Mouse (Mus musculus): Measurements from ENCODE around the gene Svep1. TPM values are rescaled to one million over a fixed set of nuclear protein-coding genes. Genes with fewer than 3 reads are reported as not detected.

The Svep1 gene
- total and polyA plus RNA-seq, 3 experiments: 0.38 TPM; not detected in 2

- DNase-seq (ENCODE audit: low spot score): no peak
- Histone ChIP-seq H3K36me3 (replicated peaks) (no peaks in the 10 kb centered on the region), H3K4me1 (ENCODE audit: insufficient read depth, low read depth, low read length) (no peaks in the 10 kb centered on the region), H3K4me3 (ENCODE audit: low read depth, low read length) (no peak overlapping the region), H3K9me3 (replicated peaks) (peaks cover 27% of the 10 kb centered on the region), H3K27me3 (ENCODE audit: insufficient read depth, low read length) (no peaks in the 10 kb centered on the region)
- no peak for TF ChIP-seq POLR2AphosphoS5 (IDR thresholded peaks at IDR 0.05; ENCODE audit: insufficient replicate concordance, low read depth, low read length)
- no peak for TF ChIP-seq TAL1 (conservative IDR thresholded peaks at IDR 0.05; ENCODE audit: low read depth, low read length)
- TF ChIP-seq CTCF (IDR thresholded peaks at IDR 0.05; ENCODE audit: low read depth, low read length): no peak
- no peak for TF ChIP-seq GATA1 (IDR thresholded peaks at IDR 0.05; ENCODE audit: borderline replicate concordance, low read length)
- ATAC-seq (ENCODE audit: extremely low read depth, insufficient number of reproducible peaks, low FRiP score, poor library complexity, severe bottlenecking): no peak
Observed at GRCm38 (mm10) chr4:58127024-58127423, 79.6 kb downstream of the Svep1 start.

DNA sequence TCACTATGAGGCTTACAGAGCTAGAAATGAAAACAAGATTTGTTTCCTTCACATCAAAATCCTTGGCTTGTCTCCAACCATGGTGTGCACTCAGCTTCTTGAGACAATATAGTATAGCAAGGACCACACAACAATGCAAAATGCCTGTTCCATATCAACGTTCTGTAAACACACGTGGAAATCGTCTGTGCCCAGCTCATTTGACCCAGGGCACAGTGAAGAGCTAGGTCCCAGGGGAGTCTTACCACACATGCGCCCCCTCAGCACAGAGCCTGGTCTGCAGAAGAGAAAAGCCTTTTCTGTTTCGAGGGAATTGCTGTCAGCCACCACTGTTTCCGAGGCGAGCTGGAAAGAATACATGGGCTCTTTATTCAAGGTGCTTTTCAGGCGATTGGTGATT lies 91.2 kb downstream of the Svep1 start:
- H3K9me3 ChIP-seq (replicated peaks): peaks cover 34% of the 10 kb centered on the region
- ATAC-seq (ENCODE audit: extremely low read depth, insufficient number of reproducible peaks, low FRiP score, poor library complexity, severe bottlenecking): no peak

DNA sequence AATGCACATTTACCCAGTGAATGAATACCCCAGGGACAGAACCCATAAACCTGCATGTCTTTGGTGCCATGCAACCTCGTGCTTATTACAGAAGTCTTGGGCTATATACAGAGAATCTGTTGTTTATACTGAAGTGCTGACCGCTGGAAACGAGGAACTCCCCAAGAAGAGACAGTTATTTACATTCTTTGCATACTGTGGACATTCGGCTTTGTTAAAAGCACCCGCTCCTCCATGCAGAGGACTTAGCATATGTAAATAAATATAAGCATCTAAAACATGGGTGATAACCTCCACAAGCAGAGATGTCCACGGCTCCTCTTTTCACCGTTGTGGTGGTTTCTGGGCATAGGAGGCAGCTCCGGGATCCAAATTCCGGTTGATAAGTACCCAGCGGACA lies 95.7 kb downstream of the Svep1 start:
- ATAC-seq (ENCODE audit: extremely low read depth, insufficient number of reproducible peaks, low FRiP score, poor library complexity, severe bottlenecking) (no peak), DNase-seq (ENCODE audit: low spot score) (no peak)
- H3K9me3 ChIP-seq (replicated peaks): peaks cover 28% of the 10 kb centered on the region
- no peak for TF ChIP-seq CTCF (IDR thresholded peaks at IDR 0.05; ENCODE audit: low read depth, low read length)
- no peaks in the 10 kb centered on the region for H3K27me3 ChIP-seq (ENCODE audit: insufficient read depth, low read length)
- H3K4me1 ChIP-seq (ENCODE audit: insufficient read depth, low read depth, low read length): no peaks in the 10 kb centered on the region
- no peak overlapping the region for H3K4me3 ChIP-seq (ENCODE audit: low read depth, low read length)
- H3K36me3 ChIP-seq (replicated peaks): no peaks in the 10 kb centered on the region

More for the DNA sequence above, 91.2 kb downstream of the Svep1 start:
- no peak overlapping the region for H3K4me3 ChIP-seq (ENCODE audit: low read depth, low read length)
- H3K4me1 ChIP-seq (ENCODE audit: insufficient read depth, low read depth, low read length): no peaks in the 10 kb centered on the region
- TF ChIP-seq CTCF (IDR thresholded peaks at IDR 0.05; ENCODE audit: low read depth, low read length): no peak
- no peak for TF ChIP-seq TAL1 (conservative IDR thresholded peaks at IDR 0.05; ENCODE audit: low read depth, low read length)
- no peak for TF ChIP-seq POLR2AphosphoS5 (IDR thresholded peaks at IDR 0.05; ENCODE audit: insufficient replicate concordance, low read depth, low read length)
- DNase-seq (ENCODE audit: low spot score): no peak
- H3K27me3 ChIP-seq (ENCODE audit: insufficient read depth, low read length): no peaks in the 10 kb centered on the region
- H3K36me3 ChIP-seq (replicated peaks): no peaks in the 10 kb centered on the region

GRCm38 (mm10) chr4:58109793-58110192 lies 96.9 kb downstream of the Svep1 start:
- no peak for ATAC-seq (ENCODE audit: extremely low read depth, insufficient number of reproducible peaks, low FRiP score, poor library complexity, severe bottlenecking)
- no peaks in the 10 kb centered on the region for H3K4me1 ChIP-seq (ENCODE audit: insufficient read depth, low read depth, low read length)
- no peak for DNase-seq (ENCODE audit: low spot score)
- TF ChIP-seq POLR2AphosphoS5 (IDR thresholded peaks at IDR 0.05; ENCODE audit: insufficient replicate concordance, low read depth, low read length) (no peak), GATA2 (IDR thresholded peaks at IDR 0.05; ENCODE audit: borderline replicate concordance, low read depth, low read length) (no peak), CTCF (IDR thresholded peaks at IDR 0.05; ENCODE audit: low read depth, low read length) (no peak), GATA1 (IDR thresholded peaks at IDR 0.05; ENCODE audit: borderline replicate concordance, low read length) (no peak), TAL1 (conservative IDR thresholded peaks at IDR 0.05; ENCODE audit: low read depth, low read length) (no peak)
- no peaks in the 10 kb centered on the region for H3K27me3 ChIP-seq (ENCODE audit: insufficient read depth, low read length)
- H3K4me3 ChIP-seq (ENCODE audit: low read depth, low read length): no peak overlapping the region
- no peaks in the 10 kb centered on the region for H3K36me3 ChIP-seq (replicated peaks)
- peaks cover 23% of the 10 kb centered on the region for H3K9me3 ChIP-seq (replicated peaks)

DNA sequence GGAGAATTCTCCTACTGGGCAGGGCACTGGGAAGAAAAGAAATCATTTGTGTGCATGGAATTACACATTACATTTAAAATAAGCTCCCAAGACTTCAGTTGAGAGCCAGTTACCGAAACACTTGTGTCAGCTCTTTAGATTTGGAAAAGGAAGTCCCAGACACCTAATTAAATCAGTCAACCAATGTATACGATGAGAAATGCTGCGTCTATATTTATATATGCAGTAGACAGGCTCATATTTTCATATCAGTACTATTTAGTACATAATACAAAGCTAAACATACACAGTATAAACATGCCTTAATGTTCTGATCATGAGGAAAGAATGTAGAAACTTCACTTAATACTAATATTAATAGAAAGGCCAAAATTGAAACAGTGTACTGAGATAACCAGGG lies 98.3 kb downstream of the Svep1 start:
- peaks cover 14% of the 10 kb centered on the region for H3K9me3 ChIP-seq (replicated peaks)
- no peaks in the 10 kb centered on the region for H3K4me1 ChIP-seq (ENCODE audit: insufficient read depth, low read depth, low read length)
- ATAC-seq (ENCODE audit: extremely low read depth, insufficient number of reproducible peaks, low FRiP score, poor library complexity, severe bottlenecking): no peak
- DNase-seq (ENCODE audit: low spot score): no peak
- no peak overlapping the region for H3K4me3 ChIP-seq (ENCODE audit: low read depth, low read length)
- no peaks in the 10 kb centered on the region for H3K27me3 ChIP-seq (ENCODE audit: insufficient read depth, low read length)
- H3K36me3 ChIP-seq (replicated peaks): no peaks in the 10 kb centered on the region
- no peak for TF ChIP-seq POLR2AphosphoS5 (IDR thresholded peaks at IDR 0.05; ENCODE audit: insufficient replicate concordance, low read depth, low read length)
- TF ChIP-seq GATA1 (IDR thresholded peaks at IDR 0.05; ENCODE audit: borderline replicate concordance, low read length): no peak
- TF ChIP-seq GATA2 (IDR thresholded peaks at IDR 0.05; ENCODE audit: borderline replicate concordance, low read depth, low read length): no peak
- no peak for TF ChIP-seq TAL1 (conservative IDR thresholded peaks at IDR 0.05; ENCODE audit: low read depth, low read length)

- Histone ChIP-seq H3K36me3 (replicated peaks) (no peaks in the 10 kb centered on the region), H3K4me1 (ENCODE audit: insufficient read depth, low read depth, low read length) (no peaks in the 10 kb centered on the region), H3K9me3 (replicated peaks) (peaks cover 30% of the 10 kb centered on the region), H3K4me3 (ENCODE audit: low read depth, low read length) (no peak overlapping the region), H3K27me3 (ENCODE audit: insufficient read depth, low read length) (no peaks in the 10 kb centered on the region)
- no peak for DNase-seq (ENCODE audit: low spot score)
- ATAC-seq (ENCODE audit: extremely low read depth, insufficient number of reproducible peaks, low FRiP score, poor library complexity, severe bottlenecking): no peak
- TF ChIP-seq CTCF (IDR thresholded peaks at IDR 0.05; ENCODE audit: low read depth, low read length): no peak
- no peak for TF ChIP-seq GATA2 (IDR thresholded peaks at IDR 0.05; ENCODE audit: borderline replicate concordance, low read depth, low read length)
- no peak for TF ChIP-seq POLR2AphosphoS5 (IDR thresholded peaks at IDR 0.05; ENCODE audit: insufficient replicate concordance, low read depth, low read length)
- TF ChIP-seq TAL1 (conservative IDR thresholded peaks at IDR 0.05; ENCODE audit: low read depth, low read length): no peak
- TF ChIP-seq GATA1 (IDR thresholded peaks at IDR 0.05; ENCODE audit: borderline replicate concordance, low read length): no peak
Observed at GRCm38 (mm10) chr4:58097732-58098131, 108.9 kb downstream of the Svep1 start.

DNA sequence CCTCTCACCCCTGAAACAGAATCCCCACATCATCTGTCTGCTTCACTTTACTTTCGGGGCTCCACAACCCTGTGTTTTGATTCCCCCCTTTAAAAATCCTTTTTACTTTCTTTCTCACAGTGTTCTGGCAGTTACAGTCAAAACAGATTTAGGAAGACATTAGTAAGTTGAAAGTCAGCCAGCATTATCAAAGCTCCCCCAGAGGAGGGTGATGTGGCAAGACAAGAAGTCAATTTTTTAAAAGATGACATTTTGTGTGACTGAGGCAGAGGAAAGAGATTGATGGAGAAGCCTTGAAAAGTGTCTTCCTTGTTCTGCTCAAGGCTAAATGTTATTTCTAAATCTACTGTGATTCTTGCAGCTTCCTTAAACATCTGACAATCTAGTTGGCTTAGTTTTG lies 119.9 kb downstream of the Svep1 start:
- Histone ChIP-seq H3K4me3 (ENCODE audit: low read depth, low read length) (no peak overlapping the region), H3K4me1 (ENCODE audit: insufficient read depth, low read depth, low read length) (no peaks in the 10 kb centered on the region), H3K9me3 (replicated peaks) (peaks cover 39% of the 10 kb centered on the region), H3K36me3 (replicated peaks) (no peaks in the 10 kb centered on the region), H3K27me3 (ENCODE audit: insufficient read depth, low read length) (no peaks in the 10 kb centered on the region)
- ATAC-seq (ENCODE audit: extremely low read depth, insufficient number of reproducible peaks, low FRiP score, poor library complexity, severe bottlenecking): no peak
- TF ChIP-seq GATA2 (IDR thresholded peaks at IDR 0.05; ENCODE audit: borderline replicate concordance, low read depth, low read length): no peak
- TF ChIP-seq GATA1 (IDR thresholded peaks at IDR 0.05; ENCODE audit: borderline replicate concordance, low read length): no peak
- TF ChIP-seq TAL1 (conservative IDR thresholded peaks at IDR 0.05; ENCODE audit: low read depth, low read length): no peak
- TF ChIP-seq POLR2AphosphoS5 (IDR thresholded peaks at IDR 0.05; ENCODE audit: insufficient replicate concordance, low read depth, low read length): no peak
- TF ChIP-seq CTCF (IDR thresholded peaks at IDR 0.05; ENCODE audit: low read depth, low read length): no peak
- no peak for DNase-seq (ENCODE audit: low spot score)

Data from G1E (cell line).